Comparison of ENCODE assay signal across 8 mouse cellular contexts in genomic region chr14:116924876-116925601, GRCm38 (mm10). TPM values are rescaled to one million over a fixed set of nuclear protein-coding genes. Genes with fewer than 3 reads are reported as not detected.
DNase-seq lines count a peak whose midpoint lies in the region; ATAC-seq and TF ChIP-seq lines count a peak whose summit lies in the region.

TSS of gene Gpc6 (plus strand) at chr14:116925315.

- peak; percentile 85 for ATAC-seq in hindbrain, embryonic 15.5 days (ENCODE audit: low FRiP score, low read depth)

- H3K36me3 ChIP-seq in hindbrain, embryonic 15.5 days = no peaks in the 10 kb centered on the region

- intact Hi-C loops in gastrocnemius, adult 2 months (cut with DNase I) = no loop called here
- intact Hi-C loops in left cerebral cortex, adult 2 months (cut with DNase I) = loop anchor here (5.0 to 10.0 kb wide), 4 partner anchors 300 to 1093 kb away; no protein-coding TSS in a partner anchor

- H3K9me3 ChIP-seq in hindbrain, embryonic 15.5 days = no peaks in the 10 kb centered on the region

- 0% methylated on average over 38 of the region's 38 CpGs for WGBS in hindbrain, embryonic 15.5 days

- H3K4me1 ChIP-seq in hindbrain, embryonic 15.5 days (replicated peaks) = peaks cover 19% of the 10 kb centered on the region

- H3K27ac ChIP-seq in gastrocnemius, adult 2 months = peak within 1 kb of the TSS; percentile 75
- peak within 1 kb of the TSS; percentile 92 for H3K27ac ChIP-seq in hindbrain, embryonic 15.5 days (replicated peaks)
- peak within 1 kb of the TSS; percentile 82 for H3K27ac ChIP-seq in left cerebral cortex, adult 2 months

- DNase-seq in adipocyte (ENCODE audit: low spot score) = peak; percentile 86
- peak; percentile 86 to 88 for DNase-seq in cerebellum, postnatal 36 days
- peak; percentile 82 for DNase-seq in gastrocnemius, adult 2 months
- peak; percentile 82 to 87 for DNase-seq in left cerebral cortex, adult 2 months (ENCODE audit: extremely low spot score in 1 of 2, low spot score in 2 of 2)
- peak; percentile 60 for DNase-seq in lung, postnatal 36 days
- DNase-seq in right cerebral cortex, postnatal 25 days = peak; percentile 82
- DNase-seq in spleen, postnatal 36 days (ENCODE audit: low spot score in 2 of 2) = no peak

- H3K4me2 ChIP-seq in hindbrain, embryonic 15.5 days = peak within 1 kb of the TSS; percentile 67

- peak within 1 kb of the TSS; percentile 58 for H3K9ac ChIP-seq in hindbrain, embryonic 15.5 days

- no peaks in the 10 kb centered on the region for H3K27me3 ChIP-seq in hindbrain, embryonic 15.5 days

- TF ChIP-seq CTCF in gastrocnemius, adult 2 months (IDR thresholded peaks at IDR 0.05) = no peak
- no peak for TF ChIP-seq CTCF in left cerebral cortex, adult 2 months (IDR thresholded peaks at IDR 0.05)

- H3K4me3 ChIP-seq in gastrocnemius, adult 2 months = peak within 1 kb of the TSS; percentile 84
- peak within 1 kb of the TSS; percentile 58 for H3K4me3 ChIP-seq in hindbrain, embryonic 15.5 days
- H3K4me3 ChIP-seq in left cerebral cortex, adult 2 months = peak within 1 kb of the TSS; percentile 70

RNA-seq across cellular contexts. Expression of gene Gpc6, which starts in this region (rescaled TPM):
- 1 to 10 TPM; 1.7 to 4.1 TPM for total RNA-seq in gastrocnemius, adult 2 months (2021)
- polyA plus RNA-seq in hindbrain, embryonic 15.5 days (2015; fragmentation: Nextera tagmentation; extraction: Ambion mirVana) = 19.6 and 22.1 TPM in 2 replicates
- total RNA-seq in left cerebral cortex, adult 2 months (2021) = 10 to 100 TPM; 18.2 to 19.4 TPM

Comparison
In these comparisons a context has a peak if more than half of its experiments do, and no peak if none do; other contexts are left out.
1. DNase-seq: peak in adipocyte (single experiment), cerebellum, postnatal 36 days (2 of 2), gastrocnemius, adult 2 months (single experiment), left cerebral cortex, adult 2 months (2 of 2), lung, postnatal 36 days (single experiment) and right cerebral cortex, postnatal 25 days (single experiment); none in spleen, postnatal 36 days (0 of 2).
2. Peak in every context shown above with its lines, with median percentiles within 50 percentile points of each other: H3K27ac ChIP-seq and H3K4me3 ChIP-seq.